Mouse (Mus musculus) left cerebral cortex, adult 11 months (tissue): Measurements from ENCODE around the gene Slc25a30.
A peak's percentile ranks its signal among the peaks of the same experiment; 100 is the strongest.

ENCODE experiments used
- DNase-seq: peaks from one replicate; pipeline ENCODE4 v3.0.0; 2022; ENCODE audit warnings: low spot score

The Slc25a30 gene

GRCm38 (mm10) chr14:75741904-75742303 is 44.9 kb downstream of the Slc25a30 start:
- DNase-seq, result no peak

GRCm38 (mm10) chr14:75735597-75735996 is 51.2 kb downstream of the Slc25a30 start:
- DNase-seq, result no peak

GRCm38 (mm10) chr14:75732631-75733030 is 54.2 kb downstream of the Slc25a30 start:
- no peak for DNase-seq

- no peak for DNase-seq
Observed at GRCm38 (mm10) chr14:75731361-75731760, 55.5 kb downstream of the Slc25a30 start.

GRCm38 (mm10) chr14:75728111-75728510 is 58.7 kb downstream of the Slc25a30 start:
- DNase-seq, result no peak

GRCm38 (mm10) chr14:75727046-75727445 is 59.8 kb downstream of the Slc25a30 start:
- DNase-seq, result no peak

- no peak for DNase-seq
Observed at GRCm38 (mm10) chr14:75722816-75723215, 64.0 kb downstream of the Slc25a30 start.

- DNase-seq, result peak; percentile 29
Observed at GRCm38 (mm10) chr14:75721977-75722563, 64.8 kb downstream of the Slc25a30 start.

GRCm38 (mm10) chr14:75720121-75720520 is 66.7 kb downstream of the Slc25a30 start:
- DNase-seq, result no peak

- DNase-seq, result no peak
Observed at GRCm38 (mm10) chr14:75716410-75716809, 70.4 kb downstream of the Slc25a30 start.

GRCm38 (mm10) chr14:75713661-75714060 is 73.2 kb downstream of the Slc25a30 start:
- no peak for DNase-seq

GRCm38 (mm10) chr14:75712687-75713086 is 74.2 kb downstream of the Slc25a30 start:
- no peak for DNase-seq

GRCm38 (mm10) chr14:75711731-75712130 is 75.1 kb downstream of the Slc25a30 start:
- no peak for DNase-seq
